Mouse (Mus musculus) kidney, postnatal 4 days (tissue): ENCODE measurements at regions not wholly inside any gene's neighbourhood (a gene's known extent, or its start where the extent isn't known, plus 50 kb on each side); places are given as distances from the start of the nearest gene placed in this dataset.

Experiments used
- DNase-seq, 2 experiments: peaks; one replicate each; pipeline ENCODE4 v3.0.0; 2021; ENCODE audit warnings: mixed read lengths in 2 of 2

- no peak for DNase-seq
Measured at GRCm38 (mm10) chr4:28523343-28523742, 289.6 kb upstream of the Epha7 start.

DNA sequence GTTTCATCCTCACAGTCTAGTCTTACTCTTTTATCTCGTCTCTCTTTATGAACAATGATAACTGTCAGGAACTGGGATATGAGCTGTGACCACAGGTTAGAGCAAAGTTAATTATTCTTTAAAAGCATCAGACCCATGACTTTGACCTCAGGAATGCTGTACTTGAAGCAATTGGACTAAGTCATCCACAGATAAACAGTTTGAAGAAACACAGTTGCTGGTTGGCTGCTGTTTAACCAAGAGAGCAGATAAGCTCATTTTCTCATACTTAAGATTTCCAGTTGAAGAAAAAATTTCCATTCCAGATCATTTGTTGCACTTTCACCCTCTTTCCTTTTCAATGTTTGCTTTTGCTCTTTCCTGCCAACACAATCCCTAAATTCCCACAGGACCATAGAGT, 270.7 kb upstream of the Epha7 start:
- no peak for DNase-seq

DNA sequence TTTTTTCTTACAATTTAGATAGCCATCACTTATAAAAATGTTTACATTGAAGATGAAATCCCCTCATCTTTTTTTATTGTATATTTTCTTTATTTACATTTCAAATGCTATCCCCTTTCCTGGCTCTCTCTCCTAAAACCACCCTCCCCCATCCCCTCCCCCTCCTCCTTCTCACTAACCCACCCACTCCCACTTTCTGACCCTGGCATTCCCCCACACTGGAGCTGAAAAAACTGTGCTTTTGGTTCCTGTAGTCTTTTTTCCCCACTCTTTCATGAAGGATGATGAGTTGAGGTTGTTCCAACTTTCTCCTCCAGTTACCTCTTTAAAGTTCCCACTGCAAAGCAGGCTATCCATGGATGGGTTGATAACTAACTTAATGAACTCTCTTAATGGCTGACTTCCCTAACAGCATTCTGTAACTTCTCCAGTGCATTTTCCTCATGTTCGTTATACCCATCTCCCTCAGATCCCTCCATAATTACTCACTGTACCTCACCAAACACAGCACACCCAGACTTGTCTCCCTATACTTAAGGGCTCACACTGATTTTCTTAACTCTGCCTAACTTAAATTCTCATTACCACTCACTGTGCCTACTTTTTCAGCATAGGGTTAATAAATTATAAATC, 270.1 kb upstream of the Epha7 start:
- DNase-seq = peak in 1 of 2 experiments; percentile 14

DNA sequence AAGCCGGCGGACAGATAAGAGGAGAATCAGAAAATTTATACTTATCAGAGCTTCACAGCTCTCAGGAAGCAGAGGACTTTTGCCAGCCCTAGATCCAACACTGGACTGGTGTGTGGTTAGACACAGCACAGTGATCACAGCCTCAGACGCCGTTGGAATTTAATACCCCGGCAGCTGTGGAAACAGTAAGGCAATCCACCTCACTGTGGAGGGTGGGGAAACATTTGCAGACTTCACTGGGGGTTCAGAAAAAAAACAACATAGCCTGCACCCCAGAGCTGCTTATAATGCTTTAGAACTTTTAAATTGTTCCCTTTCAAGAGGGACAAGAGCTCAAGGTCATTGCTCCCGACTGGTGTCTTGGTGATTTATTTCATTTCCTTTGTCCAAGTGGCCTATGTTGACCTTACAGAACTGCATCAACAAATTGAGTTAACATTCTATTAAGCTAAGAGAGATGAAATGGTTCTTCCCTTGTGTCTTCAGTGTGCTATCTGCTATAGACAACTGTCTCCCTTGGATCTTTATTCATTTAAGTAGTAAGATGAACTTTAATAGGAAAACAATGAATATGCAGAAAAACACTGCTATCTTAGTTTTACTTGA, 264.6 kb upstream of the Epha7 start:
- DNase-seq = peak; percentile 60 to 71

DNA sequence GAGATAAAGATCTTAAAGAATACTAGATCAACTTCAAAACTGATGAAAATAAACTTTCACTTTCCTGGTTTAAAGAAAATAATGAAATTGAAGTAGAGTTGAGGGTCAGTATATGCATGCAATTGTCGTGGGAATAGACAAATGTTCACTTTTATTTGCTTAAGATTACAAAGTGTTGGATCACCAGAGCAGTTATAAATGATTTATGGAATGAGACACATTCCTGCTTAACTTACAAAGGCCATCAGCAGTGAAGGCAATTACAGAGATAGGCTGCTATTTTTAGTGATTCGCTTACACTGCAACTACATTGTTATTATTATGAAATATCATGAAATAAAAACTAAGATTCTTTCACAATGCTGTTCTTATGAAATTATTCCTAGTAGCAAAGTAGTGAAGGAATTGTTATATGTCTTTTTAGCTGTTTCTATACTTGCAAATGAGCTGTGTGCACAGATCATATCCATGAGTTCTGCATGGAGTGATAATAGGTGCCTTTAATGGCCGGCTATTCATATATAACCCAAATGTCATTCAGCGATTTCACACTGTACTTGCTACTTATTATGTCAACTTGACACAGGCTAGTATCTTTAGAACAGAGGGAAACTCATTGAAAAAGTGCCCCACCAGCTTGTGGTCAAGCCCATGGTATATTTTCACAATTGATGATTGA, 241.7 kb upstream of the Epha7 start:
- DNase-seq = no peak

DNA sequence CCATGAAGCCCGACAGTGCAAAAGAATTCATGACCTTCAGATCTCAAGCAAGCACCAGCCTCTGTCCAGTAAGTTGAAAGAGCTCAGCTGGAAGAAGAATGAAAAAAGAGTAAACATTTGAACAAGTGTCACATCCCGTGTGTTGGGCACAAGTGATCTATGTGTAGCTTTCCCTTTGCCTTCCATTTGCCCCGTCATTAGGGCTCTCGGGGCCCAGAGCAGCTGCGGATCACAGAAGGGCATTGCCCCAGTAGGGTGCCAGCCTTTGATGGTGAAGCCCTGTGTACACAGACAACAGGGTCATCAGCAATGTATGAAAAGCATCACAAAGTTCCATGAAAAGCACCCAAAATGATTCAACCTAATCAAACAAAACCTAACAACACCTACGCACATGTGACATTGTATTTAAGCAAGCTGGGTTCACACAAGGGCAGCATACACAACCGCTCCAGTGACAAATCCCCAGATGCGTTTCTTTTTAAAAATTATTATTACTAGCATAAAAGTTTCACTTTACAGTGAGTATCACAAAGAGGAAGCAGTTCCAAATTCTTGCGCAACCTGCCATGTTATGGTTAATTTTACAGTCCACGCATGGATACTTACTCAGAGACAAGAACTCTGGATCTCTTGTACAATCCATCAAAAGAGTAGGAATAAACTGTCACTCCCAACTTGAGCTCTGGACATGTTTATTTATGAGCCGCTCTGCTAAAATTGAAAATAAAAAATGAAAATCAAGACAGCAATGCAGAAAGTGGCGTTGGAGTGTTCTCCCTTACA, 224.0 kb upstream of the Epha7 start:
- peak; percentile 5 to 19 for DNase-seq
